In the genomic region with DNA sequence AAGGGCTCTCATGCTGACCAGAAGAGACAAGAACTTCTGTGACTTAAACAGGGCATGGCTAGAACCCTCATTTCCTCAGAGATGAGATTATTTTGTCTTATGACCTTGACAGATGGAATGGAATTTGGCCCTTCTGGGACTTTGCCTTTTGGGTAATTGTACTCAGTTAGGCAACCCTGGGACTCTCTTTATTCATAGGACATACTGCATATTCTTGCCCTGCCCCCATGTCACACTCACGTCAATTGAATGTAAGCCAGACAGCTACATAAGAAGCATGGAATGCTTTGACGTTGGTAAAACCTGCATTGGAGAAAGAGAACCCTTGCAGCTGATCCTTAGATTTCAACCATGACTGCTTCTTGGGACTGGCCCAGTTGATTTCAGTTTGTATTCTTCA, we compare ENCODE assay signal across 19 mouse cellular contexts.
"Had no signal": no experiment of that assay in that cellular context is flagged by ENCODE, and none has a peak within 500 bp of the region (broad histone marks: within the 10 kb centered on the region; RNA-seq: fewer than 3 reads in every experiment).

No protein-coding gene starts in this region.

- H3K4me2 ChIP-seq: lung, embryonic 15.5 days; midbrain, embryonic 12.5 days; neural tube, embryonic 13.5 days; neural tube, embryonic 15.5 days; stomach, embryonic 15.5 days had no signal

- H3K4me3 ChIP-seq: lung, embryonic 15.5 days; midbrain, embryonic 10.5 days; midbrain, embryonic 12.5 days; myocyte; neural tube, embryonic 13.5 days; neural tube, embryonic 15.5 days; stomach, embryonic 15.5 days had no signal

- H3K27me3 ChIP-seq: lung, embryonic 15.5 days; midbrain, embryonic 12.5 days; neural tube, embryonic 13.5 days; neural tube, embryonic 15.5 days; stomach, embryonic 15.5 days had no signal

- H3K9me3 ChIP-seq: lung, embryonic 15.5 days; midbrain, embryonic 10.5 days; midbrain, embryonic 12.5 days; neural tube, embryonic 13.5 days; neural tube, embryonic 15.5 days; stomach, embryonic 15.5 days had no signal

- H3K36me3 ChIP-seq: lung, embryonic 15.5 days; midbrain, embryonic 10.5 days; midbrain, embryonic 12.5 days; stomach, embryonic 15.5 days had no signal

- DNase-seq: lung, adult 2 months; lung, postnatal 10 days; lung, postnatal 4 days; midbrain, embryonic 14.5 days; retina, postnatal 1 day; right cerebral cortex, adult 18-20 months; right cerebral cortex, postnatal 25 days; thymus, adult 2 months; thymus, postnatal 25 days; thymus, postnatal 4 days had no signal

- H3K9ac ChIP-seq: lung, embryonic 15.5 days; midbrain, embryonic 12.5 days; neural tube, embryonic 13.5 days; neural tube, embryonic 15.5 days; stomach, embryonic 15.5 days had no signal

- H3K4me1 ChIP-seq: stomach, embryonic 15.5 days had no signal

- H3K27ac ChIP-seq: lung, embryonic 15.5 days; midbrain, embryonic 10.5 days; midbrain, embryonic 12.5 days; neural tube, embryonic 13.5 days; neural tube, embryonic 15.5 days; stomach, embryonic 15.5 days; stomach, postnatal 0 days had no signal

- ATAC-seq: midbrain, embryonic 16.5 days had no signal
